Mouse (Mus musculus) neural tube, embryonic 14.5 days (tissue): ENCODE measurements around the gene Hlx. TPM values are rescaled to one million over a fixed set of nuclear protein-coding genes. Genes with fewer than 3 reads are reported as not detected.

Experiments used
- ATAC-seq: fragments of 200-750 bp; cut with Nextera tagmentation; 2 replicates; pipeline ENCODE4 v1.8.0; 2017; ENCODE audit warnings: low read depth, mild to moderate bottlenecking, moderate TSS enrichment, moderate library complexity
- H3K27ac ChIP-seq: fragments of 300-500 bp; sonication (generic); 2 replicates; pipeline ENCODE4 v1.5.1; 2014; ENCODE audit warnings: low read depth, mild to moderate bottlenecking, control low read depth, low read length, moderate library complexity, mixed read lengths
- H3K27me3 ChIP-seq: fragments of 300-500 bp; sonication (generic); 2 replicates; pipeline ENCODE4 v1.6.1; 2014; ENCODE audit warnings: low read length; ENCODE audit not compliant: control insufficient read depth, insufficient read depth
- H3K36me3 ChIP-seq: fragments of 300-500 bp; sonication (generic); 2 replicates; pipeline ENCODE4 v1.6.1; 2014; ENCODE audit warnings: low read length, mixed read lengths; ENCODE audit not compliant: control insufficient read depth, insufficient read depth
- H3K4me1 ChIP-seq: fragments of 300-500 bp; sonication (generic); 2 replicates; pipeline ENCODE4 v1.6.1; 2014; ENCODE audit warnings: low read length; ENCODE audit not compliant: control insufficient read depth, insufficient read depth
- H3K4me2 ChIP-seq: fragments of 300-500 bp; sonication (generic); 2 replicates; pipeline ENCODE4 v1.6.1; 2014; ENCODE audit warnings: mild to moderate bottlenecking, low read depth, low read length, control low read depth
- H3K4me3 ChIP-seq: fragments of 300-500 bp; sonication (generic); 2 replicates; pipeline ENCODE4 v1.5.1; 2014; ENCODE audit warnings: low read depth, low read length, control low read depth, mixed read lengths
- H3K9ac ChIP-seq: fragments of 300-500 bp; sonication (generic); replicated peaks from 2 replicates; pipeline ENCODE4 v1.6.1; 2014; ENCODE audit warnings: low read depth, mild to moderate bottlenecking, control low read depth, low read length, mixed read lengths
- H3K9me3 ChIP-seq: fragments of 300-500 bp; sonication (generic); 2 replicates; pipeline ENCODE4 v1.6.1; 2016; ENCODE audit warnings: low read length; ENCODE audit not compliant: control insufficient read depth
- WGBS: fragments of 180-500 bp; shearing (Covaris S2); extraction: QIAGEN DNeasy Blood & Tissue Kit; methylation state at CpG from one replicate; pipeline ENCODE4 v1.1.7; 2014; 5-methylcytosine and 5-hydroxymethylcytosine counted together
- polyA plus RNA-seq: library from polyadenylated mRNA; unstranded; fragments of >200 nt; fragmentation: Nextera tagmentation; extraction: Ambion mirVana; gene quantifications from 2 replicates; pipeline ENCODE4 v1.2.1, GENCODE M21; 2014

The Hlx gene
- polyA plus RNA-seq, 1 experiment from 2014 or later = 2.2 TPM

DNA sequence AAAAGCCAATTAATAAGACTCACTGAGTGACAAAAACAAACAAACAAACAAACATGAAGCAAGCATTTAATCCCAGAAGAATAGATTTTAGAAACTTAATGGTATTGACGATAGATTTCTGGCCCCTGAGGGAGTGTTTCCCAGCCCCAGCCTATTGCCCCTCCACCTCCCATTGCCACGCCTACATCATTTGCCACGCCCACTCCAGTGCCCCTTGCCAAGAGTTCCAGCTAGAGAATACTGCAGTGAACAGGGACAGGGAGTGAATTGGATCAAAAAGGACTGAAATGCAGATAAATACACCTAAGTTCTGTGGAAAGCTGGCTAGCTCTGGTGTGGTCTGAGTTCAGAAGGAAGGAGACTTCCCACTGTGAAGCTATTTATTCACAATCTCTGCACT lies 31.4 kb upstream of the Hlx start:
- Histone ChIP-seq H3K9me3 (no peaks in the 10 kb centered on the region), H3K9ac (no peak overlapping the region), H3K4me3 (no peak overlapping the region), H3K27ac (no peak overlapping the region), H3K4me2 (no peak overlapping the region), H3K27me3 (no peaks in the 10 kb centered on the region), H3K36me3 (no peaks in the 10 kb centered on the region), H3K4me1 (no peaks in the 10 kb centered on the region)
- WGBS = 43% methylated on average over 3 of the region's 3 CpGs
- ATAC-seq = no peak

DNA sequence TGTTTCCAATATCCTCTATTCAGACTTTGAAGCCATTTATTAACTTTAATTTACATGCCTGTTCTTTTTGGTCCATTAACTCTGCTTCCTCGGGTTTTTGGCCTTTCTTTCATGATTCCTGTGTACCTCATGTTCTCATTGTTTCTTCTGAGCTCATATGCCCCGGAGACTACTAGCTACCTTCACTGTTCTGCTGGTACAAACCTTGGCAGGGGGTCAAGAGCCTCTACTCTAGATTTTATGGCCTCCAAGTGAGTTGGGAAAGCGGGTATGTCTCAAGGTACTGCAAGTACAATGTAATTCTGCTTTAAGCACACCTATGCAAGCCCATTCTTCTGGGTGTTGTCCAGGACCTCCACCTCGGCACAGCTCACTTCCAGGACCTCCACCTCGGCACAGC lies 30.5 kb upstream of the Hlx start:
- H3K36me3 ChIP-seq = no peaks in the 10 kb centered on the region
- WGBS = 45% methylated on average over 5 of the region's 5 CpGs
- ATAC-seq = no peak
- no peak overlapping the region for H3K4me2 ChIP-seq
- no peaks in the 10 kb centered on the region for H3K27me3 ChIP-seq
- no peak overlapping the region for H3K9ac ChIP-seq
- H3K4me3 ChIP-seq = no peak overlapping the region
- H3K9me3 ChIP-seq = no peaks in the 10 kb centered on the region
- no peaks in the 10 kb centered on the region for H3K4me1 ChIP-seq
- no peak overlapping the region for H3K27ac ChIP-seq

DNA sequence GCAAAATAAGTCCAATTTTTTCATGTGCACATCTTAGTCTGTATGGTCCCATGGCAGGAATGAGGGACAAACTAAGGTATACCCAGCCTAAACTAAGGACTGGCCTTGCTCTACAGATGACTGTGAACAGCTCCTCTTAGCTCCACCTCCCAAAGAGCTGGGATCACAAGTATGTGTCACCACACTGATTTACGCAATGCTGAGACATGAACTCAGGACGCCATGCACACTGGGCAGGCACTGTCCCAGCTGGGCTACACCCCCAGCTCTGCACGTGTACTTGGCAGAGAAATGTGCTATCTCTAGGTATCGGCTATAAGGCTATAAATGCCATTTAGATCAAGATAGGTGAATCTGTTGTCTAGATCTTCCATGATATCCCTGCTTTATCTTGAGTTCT lies 29.6 kb upstream of the Hlx start:
- Histone ChIP-seq H3K27me3 (no peaks in the 10 kb centered on the region), H3K27ac (no peak overlapping the region), H3K4me2 (no peak overlapping the region), H3K36me3 (no peaks in the 10 kb centered on the region), H3K9ac (no peak overlapping the region), H3K4me3 (no peak overlapping the region), H3K4me1 (no peaks in the 10 kb centered on the region), H3K9me3 (no peaks in the 10 kb centered on the region)
- WGBS = 76% methylated on average over 4 of the region's 4 CpGs
- ATAC-seq = no peak

DNA sequence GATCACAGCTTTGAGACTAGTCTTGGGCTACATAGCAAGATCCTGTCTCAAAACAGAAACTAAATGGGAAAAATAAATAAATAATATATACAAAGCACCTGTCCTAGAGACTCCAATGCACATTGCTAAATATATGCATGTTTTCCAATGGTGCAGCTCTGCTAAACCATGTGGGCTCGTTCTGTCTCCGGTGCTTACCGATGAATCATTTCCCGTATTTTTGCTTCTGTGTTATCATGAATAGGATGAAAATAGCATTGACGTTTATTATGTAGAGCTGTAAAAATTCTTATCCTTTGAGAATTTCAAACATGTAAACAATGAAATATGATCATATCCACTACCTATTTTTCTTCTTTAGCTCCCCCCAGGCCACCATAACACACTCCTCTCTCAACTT lies 20.3 kb upstream of the Hlx start:
- Histone ChIP-seq H3K4me3 (no peak overlapping the region), H3K27ac (no peak overlapping the region), H3K27me3 (no peaks in the 10 kb centered on the region), H3K4me1 (no peaks in the 10 kb centered on the region), H3K4me2 (no peak overlapping the region), H3K9ac (no peak overlapping the region), H3K36me3 (no peaks in the 10 kb centered on the region), H3K9me3 (no peaks in the 10 kb centered on the region)
- no peak for ATAC-seq
- 91% methylated on average over 5 of the region's 5 CpGs for WGBS

DNA sequence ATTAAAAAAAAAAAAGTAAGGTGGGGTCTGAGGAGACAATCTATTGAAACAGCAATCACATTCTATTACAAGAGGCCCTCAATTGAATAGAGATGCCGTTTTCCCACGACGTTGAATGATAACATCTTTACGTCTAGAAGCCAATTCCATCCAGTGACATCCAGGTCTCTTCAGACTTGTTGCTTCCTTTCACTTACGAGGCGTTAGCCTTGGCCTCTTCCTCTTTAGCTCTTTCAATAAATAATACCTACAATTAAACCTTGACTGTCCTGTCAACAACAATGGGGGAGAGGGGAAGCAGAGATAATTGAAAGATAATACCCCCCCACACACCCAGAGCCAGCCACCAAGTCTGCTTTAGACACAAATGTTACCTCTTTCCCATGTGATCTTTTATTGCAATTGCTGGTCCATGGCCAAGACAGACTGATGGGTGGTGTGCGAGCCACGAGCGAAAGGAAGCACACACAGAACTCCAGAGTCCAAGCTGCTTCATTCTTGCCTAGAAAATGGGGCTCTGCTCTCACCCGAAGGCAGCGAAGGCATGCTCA lies 17.8 kb upstream of the Hlx start:
- no peak for ATAC-seq
- H3K9me3 ChIP-seq = no peaks in the 10 kb centered on the region

DNA sequence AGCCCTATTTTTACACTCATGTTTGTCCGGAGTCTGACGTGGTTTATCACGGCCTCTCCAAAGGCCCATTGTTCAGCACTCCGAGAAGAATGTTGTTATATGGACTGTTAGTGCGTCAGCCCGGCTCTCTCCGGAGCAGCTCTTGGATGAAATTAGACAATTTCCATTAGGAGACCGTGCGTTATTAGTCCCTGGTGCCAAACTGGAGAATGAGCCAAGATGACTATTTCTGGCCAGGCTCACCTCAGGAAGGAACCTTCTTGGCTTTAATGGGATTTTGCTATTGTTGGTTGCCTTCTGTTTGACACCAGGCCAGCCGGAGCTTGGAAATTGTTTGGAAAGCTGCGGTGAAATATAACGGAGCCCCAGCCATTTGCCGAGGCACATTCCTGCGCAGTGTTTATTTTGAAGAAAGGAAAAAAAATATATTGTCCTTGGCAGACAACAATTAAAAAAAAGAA lies 16.3 kb upstream of the Hlx start:
- no peak for ATAC-seq
- H3K9me3 ChIP-seq = no peaks in the 10 kb centered on the region
- H3K4me1 ChIP-seq = no peaks in the 10 kb centered on the region
- H3K9ac ChIP-seq = no peak overlapping the region
- H3K27ac ChIP-seq = no peak overlapping the region
- H3K4me3 ChIP-seq = no peak overlapping the region
- H3K36me3 ChIP-seq = no peaks in the 10 kb centered on the region
- no peak overlapping the region for H3K4me2 ChIP-seq
- WGBS = 30% methylated on average over 14 of the region's 14 CpGs
- no peaks in the 10 kb centered on the region for H3K27me3 ChIP-seq

More for the DNA sequence above, 17.8 kb upstream of the Hlx start:
- Histone ChIP-seq H3K27me3 (no peaks in the 10 kb centered on the region), H3K4me1 (no peaks in the 10 kb centered on the region), H3K9ac (no peak overlapping the region), H3K27ac (no peak overlapping the region), H3K4me2 (no peak overlapping the region), H3K36me3 (no peaks in the 10 kb centered on the region), H3K4me3 (no peak overlapping the region)
- 78% methylated on average over 11 of the region's 11 CpGs for WGBS

DNA sequence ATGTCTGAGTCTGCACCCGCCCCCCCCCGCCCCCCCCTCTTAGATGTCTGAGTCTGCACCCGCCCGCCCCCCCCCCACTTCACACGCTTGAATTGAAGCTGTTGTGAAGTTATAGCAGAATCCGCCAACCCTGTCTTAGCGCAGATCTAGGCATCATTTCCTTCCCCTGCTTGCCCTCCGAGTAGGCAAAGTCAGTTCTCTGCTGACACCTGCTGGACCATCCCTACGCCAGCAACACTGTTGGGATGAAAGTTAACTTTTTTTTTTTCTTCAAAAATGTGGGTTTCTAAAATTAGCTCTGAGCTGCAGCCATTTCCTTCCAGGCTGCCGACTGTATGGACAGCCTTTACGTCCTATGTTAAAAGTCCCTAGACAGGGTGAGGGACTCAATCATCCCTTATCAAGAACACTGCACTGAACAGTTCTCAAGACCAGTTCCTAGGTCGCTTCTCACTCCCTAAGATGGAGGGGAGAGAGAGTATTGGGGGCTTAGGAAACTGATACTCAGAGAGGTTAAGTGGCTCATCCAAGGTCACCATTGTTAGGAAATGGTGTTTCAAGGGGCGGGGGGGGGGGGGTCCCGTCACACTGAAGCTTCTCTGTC lies 5.6 kb upstream of the Hlx start:
- Histone ChIP-seq H3K4me2 (no peak overlapping the region), H3K9ac (no peak overlapping the region), H3K9me3 (no peaks in the 10 kb centered on the region), H3K27me3 (peaks cover 33% of the 10 kb centered on the region), H3K27ac (no peak overlapping the region), H3K4me3 (no peak overlapping the region), H3K4me1 (no peaks in the 10 kb centered on the region), H3K36me3 (no peaks in the 10 kb centered on the region)
- WGBS = 9% methylated on average over 14 of the region's 14 CpGs
- peak; percentile 76; the same call in 1 of the 2 replicates for ATAC-seq

DNA sequence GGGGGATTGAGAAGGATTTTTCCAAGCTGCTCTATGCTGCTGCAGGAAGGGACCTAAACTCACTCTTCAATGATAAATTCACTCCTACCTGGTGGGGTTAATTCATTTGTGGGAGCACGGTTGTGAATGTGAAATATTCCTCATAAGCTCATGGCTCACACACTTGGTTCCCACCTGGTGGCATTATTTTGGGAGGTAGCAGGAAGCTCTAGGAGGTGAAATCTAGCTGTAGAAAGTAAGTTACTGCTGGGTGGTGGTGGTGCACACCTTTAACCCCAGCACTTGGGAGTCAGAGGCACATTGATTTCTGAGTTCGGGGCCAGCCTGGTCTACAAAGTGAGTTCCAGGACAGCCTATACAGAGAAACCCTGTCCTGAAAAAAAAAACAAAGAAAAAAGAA lies 4.8 kb upstream of the Hlx start:
- Histone ChIP-seq H3K36me3 (no peaks in the 10 kb centered on the region), H3K27ac (no peak overlapping the region), H3K4me2 (no peak overlapping the region), H3K9me3 (no peaks in the 10 kb centered on the region), H3K4me1 (no peaks in the 10 kb centered on the region), H3K9ac (no peak overlapping the region), H3K4me3 (no peak overlapping the region), H3K27me3 (peaks cover 39% of the 10 kb centered on the region)
- no peak for ATAC-seq
- WGBS = 17% methylated on average over 2 of the region's 2 CpGs

DNA sequence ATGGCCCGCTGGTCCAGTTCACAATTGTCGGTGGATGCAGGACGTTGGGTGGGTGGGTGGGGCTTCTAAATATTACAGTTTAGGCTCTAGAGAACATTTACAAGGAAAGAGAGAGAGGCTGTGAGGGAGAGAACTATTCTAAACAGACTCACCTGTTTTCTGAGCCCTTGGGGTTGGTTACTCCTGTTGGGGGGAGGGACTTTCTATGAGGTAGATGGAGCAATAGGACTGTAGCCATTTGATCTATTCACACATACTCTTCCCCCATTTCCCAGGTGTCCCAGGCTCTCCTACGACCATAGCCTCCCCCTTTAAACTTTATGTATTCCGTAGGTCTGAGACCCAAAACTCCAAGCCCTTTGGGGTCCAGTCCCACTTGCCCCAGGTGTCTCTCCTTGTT lies 3.8 kb upstream of the Hlx start:
- H3K27me3 ChIP-seq = peaks cover 42% of the 10 kb centered on the region
- H3K4me1 ChIP-seq = 0 out of 2 replicates have a peak, but pooled peaks cover 3% of the 10 kb centered on the region
- H3K9ac ChIP-seq = no peak overlapping the region
- H3K4me3 ChIP-seq = no peak overlapping the region
- H3K9me3 ChIP-seq = no peaks in the 10 kb centered on the region
- H3K27ac ChIP-seq = no peak overlapping the region
- no peak overlapping the region for H3K4me2 ChIP-seq
- WGBS = 3% methylated on average over 5 of the region's 5 CpGs
- no peak for ATAC-seq
- no peaks in the 10 kb centered on the region for H3K36me3 ChIP-seq
